Mouse (Mus musculus) brain, embryonic 14.5 days (tissue): ENCODE results near the gene Il9.

Source experiments
- CTCF ChIP-seq: fragments of 200-500 bp; IDR thresholded peaks from 2 replicates; pipeline ENCODE4 v1.5.1; 2012; ENCODE audit warnings: inconsistent platforms, mild to moderate bottlenecking, moderate library complexity, borderline replicate concordance; ENCODE audit not compliant: insufficient read depth, insufficient read length; ENCODE audit errors: extremely low read depth
- POLR2A ChIP-seq: fragments of 200-500 bp; IDR thresholded peaks from 2 replicates; pipeline ENCODE4 v1.6.1; 2012; ENCODE audit warnings: mild to moderate bottlenecking, inconsistent platforms, borderline replicate concordance; ENCODE audit not compliant: poor library complexity, insufficient read depth, insufficient read length, severe bottlenecking; ENCODE audit errors: extremely low read depth

DNA sequence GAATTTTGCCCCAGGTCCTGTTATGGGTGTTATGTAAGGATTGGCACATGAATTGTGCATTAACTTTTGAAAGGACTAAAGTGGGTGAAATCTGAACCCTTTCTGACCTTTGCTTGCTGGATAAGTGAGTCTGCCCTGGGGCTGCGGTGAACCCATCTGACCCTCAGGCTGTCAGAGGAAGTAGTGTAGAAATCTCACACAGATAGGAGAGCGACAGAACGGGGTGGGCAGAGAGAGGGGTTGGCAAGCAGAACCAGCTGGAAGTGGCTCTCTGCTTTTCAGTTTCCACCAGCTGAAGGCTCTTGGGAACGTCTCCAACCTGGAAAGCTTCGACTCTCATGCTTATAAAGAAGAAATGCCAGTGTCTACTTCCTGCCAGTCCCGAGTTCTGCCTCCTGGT is 4.8 kb downstream of the Il9 start:
- no peak for TF ChIP-seq POLR2A
- TF ChIP-seq CTCF, result no peak
